Mouse (Mus musculus): ENCODE results near the gene Gm17359. TPM values are rescaled to one million over a fixed set of nuclear protein-coding genes. Genes with fewer than 3 reads are reported as not detected.

Gene Gm17359
- polyA plus RNA-seq, 1 experiment from 2014 or later, result 0.11 TPM

DNA sequence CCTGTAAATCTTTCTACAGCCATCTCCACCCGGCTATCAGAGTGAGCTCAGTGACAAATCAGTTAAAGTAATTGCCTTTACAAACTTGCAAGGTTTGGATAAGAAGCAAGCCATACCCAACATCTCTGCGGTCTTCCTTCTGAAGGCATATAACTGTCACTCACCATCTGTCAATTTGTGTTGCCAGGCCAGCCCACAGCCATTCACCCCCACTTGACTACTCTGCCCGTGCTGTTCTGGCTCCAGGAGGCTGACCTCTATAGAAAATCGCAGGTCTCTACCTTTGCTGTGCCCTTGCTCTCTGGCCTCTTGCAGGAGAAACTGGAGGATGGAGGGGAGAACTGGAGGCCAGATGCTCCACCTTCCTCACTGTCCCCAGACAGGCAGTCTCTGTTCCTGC lies 142.4 kb downstream of the Gm17359 start:
- H3K4me1 ChIP-seq (ENCODE audit: control insufficient read depth, insufficient read depth, low read length), result no peaks in the 10 kb centered on the region
- H3K9ac ChIP-seq (ENCODE audit: low read length), result no peak overlapping the region; the same call in 1 of the 2 replicates
- no peak overlapping the region for H3K27ac ChIP-seq (replicated peaks; ENCODE audit: low read depth, low read length)
- H3K27me3 ChIP-seq (ENCODE audit: control insufficient read depth, insufficient read depth, low read length), result no peaks in the 10 kb centered on the region
- H3K4me2 ChIP-seq (ENCODE audit: low read depth, severe bottlenecking), result no peak overlapping the region
- ATAC-seq (ENCODE audit: insufficient number of reproducible peaks, low FRiP score, low TSS enrichment, low read depth) (no peak), DNase-seq (ENCODE audit: low spot score) (no peak)
- H3K4me3 ChIP-seq (ENCODE audit: low read depth, low read length), result no peak overlapping the region
- 66% methylated on average over 4 of the region's 4 CpGs for WGBS
- no peaks in the 10 kb centered on the region; the same call in 1 of the 2 replicates for H3K9me3 ChIP-seq (ENCODE audit: control insufficient read depth, low read length)
- no peaks in the 10 kb centered on the region for H3K36me3 ChIP-seq (ENCODE audit: control insufficient read depth, insufficient read depth, low read length)

DNA sequence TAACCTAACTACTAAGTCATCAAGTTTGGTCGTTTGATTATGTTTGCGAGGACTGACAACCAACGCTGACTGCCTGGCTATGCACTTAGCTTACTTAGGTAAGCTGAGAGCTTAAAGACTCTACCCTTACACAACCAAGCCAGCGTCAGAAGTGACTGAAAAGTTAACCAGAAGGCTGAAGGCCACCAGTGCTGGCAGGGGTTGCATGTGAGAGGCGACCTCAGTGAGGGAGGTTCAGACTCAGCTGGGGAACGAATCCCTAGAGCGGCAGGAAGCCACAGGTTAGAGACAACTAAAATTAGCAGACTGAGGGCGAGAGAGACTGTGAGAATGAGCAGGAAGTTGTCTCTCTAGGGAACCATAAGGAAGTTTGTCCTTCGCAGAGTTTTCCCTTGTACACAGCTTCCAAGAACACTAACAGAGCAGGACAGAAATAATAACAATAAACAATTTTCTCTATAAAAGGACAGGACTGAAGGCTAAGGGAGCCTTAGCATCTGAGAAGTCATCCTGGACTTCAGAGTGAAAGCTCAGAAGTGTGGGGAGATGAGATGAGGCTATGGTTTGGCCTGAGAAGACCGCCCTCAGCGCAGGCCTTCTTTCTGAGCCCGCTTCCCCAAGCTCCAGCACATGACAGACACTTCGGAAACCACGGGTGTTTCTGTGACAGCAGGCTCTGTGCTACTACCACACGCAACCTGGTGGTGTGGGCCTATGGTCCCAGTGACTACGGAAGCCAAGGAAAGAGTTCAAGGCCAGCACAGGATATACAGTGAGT lies 148.0 kb downstream of the Gm17359 start:
- H3K36me3 ChIP-seq (ENCODE audit: control insufficient read depth, insufficient read depth, low read length), result peaks cover 7% of the 10 kb centered on the region; the same call in 1 of the 2 replicates
- no peaks in the 10 kb centered on the region for H3K4me1 ChIP-seq (ENCODE audit: control insufficient read depth, insufficient read depth, low read length)
- no peaks in the 10 kb centered on the region; the same call in 1 of the 2 replicates for H3K9me3 ChIP-seq (ENCODE audit: control insufficient read depth, low read length)
- DNase-seq (ENCODE audit: low spot score) (no peak), ATAC-seq (ENCODE audit: insufficient number of reproducible peaks, low FRiP score, low TSS enrichment, low read depth) (no peak)
- no peak overlapping the region for H3K9ac ChIP-seq (ENCODE audit: low read length)
- WGBS, result 87% methylated on average over 16 of the region's 16 CpGs
- H3K4me2 ChIP-seq (ENCODE audit: low read depth, severe bottlenecking), result no peak overlapping the region
- no peak overlapping the region for H3K27ac ChIP-seq (replicated peaks; ENCODE audit: low read depth, low read length)
- H3K27me3 ChIP-seq (ENCODE audit: control insufficient read depth, insufficient read depth, low read length), result no peaks in the 10 kb centered on the region
- H3K4me3 ChIP-seq (ENCODE audit: low read depth, low read length), result no peak overlapping the region

DNA sequence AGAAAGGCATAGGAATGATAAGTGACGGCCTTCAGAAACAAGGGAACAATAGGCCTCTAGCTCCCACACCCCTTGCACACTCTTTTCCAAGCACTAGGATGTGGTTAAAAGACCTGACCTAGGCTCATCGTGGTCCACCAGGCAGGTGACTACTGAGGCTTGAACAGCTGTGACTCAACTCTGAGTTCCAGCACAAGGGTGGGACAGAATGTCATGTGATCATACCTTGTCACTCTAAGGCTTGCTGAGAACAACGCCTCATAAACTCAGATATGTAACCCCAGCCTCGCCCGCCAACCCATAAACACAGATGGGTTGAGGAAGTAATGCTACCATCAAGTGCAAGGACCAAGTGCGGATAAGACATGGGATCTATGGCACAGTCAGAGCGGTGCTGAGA lies 151.6 kb downstream of the Gm17359 start:
- H3K27ac ChIP-seq (replicated peaks; ENCODE audit: low read depth, low read length), result no peak overlapping the region
- H3K9ac ChIP-seq (ENCODE audit: low read length), result no peak overlapping the region
- H3K27me3 ChIP-seq (ENCODE audit: control insufficient read depth, insufficient read depth, low read length), result no peaks in the 10 kb centered on the region
- peaks cover 7% of the 10 kb centered on the region; the same call in 1 of the 2 replicates for H3K36me3 ChIP-seq (ENCODE audit: control insufficient read depth, insufficient read depth, low read length)
- no peak overlapping the region for H3K4me2 ChIP-seq (ENCODE audit: low read depth, severe bottlenecking)
- DNase-seq (ENCODE audit: low spot score), result no peak
- ATAC-seq (ENCODE audit: insufficient number of reproducible peaks, low FRiP score, low TSS enrichment, low read depth), result no peak
- no peaks in the 10 kb centered on the region for H3K4me1 ChIP-seq (ENCODE audit: control insufficient read depth, insufficient read depth, low read length)
- no peaks in the 10 kb centered on the region; the same call in 1 of the 2 replicates for H3K9me3 ChIP-seq (ENCODE audit: control insufficient read depth, low read length)
- no peak overlapping the region for H3K4me3 ChIP-seq (ENCODE audit: low read depth, low read length)
- WGBS, result 97% methylated on average over 7 of the region's 7 CpGs

DNA sequence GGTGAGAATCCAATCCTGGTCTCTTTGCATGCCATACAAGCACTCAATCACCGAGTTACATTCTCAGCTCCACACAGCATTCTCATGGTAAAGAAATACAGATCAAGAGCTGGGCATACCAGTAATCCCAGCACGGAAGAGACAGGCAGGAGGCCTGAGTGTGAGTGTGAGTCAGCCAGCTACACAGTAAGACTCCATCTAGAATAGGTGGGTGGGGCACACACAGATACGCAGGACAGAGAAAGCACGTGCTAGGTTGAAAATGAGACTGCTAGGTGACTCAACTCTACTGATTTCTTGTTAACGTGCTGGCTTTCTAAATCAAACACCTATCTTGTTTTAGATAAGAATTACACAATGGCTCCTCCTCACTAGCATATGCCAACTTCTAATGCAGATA lies 153.6 kb downstream of the Gm17359 start:
- WGBS, result 92% methylated on average over 5 of the region's 5 CpGs
- no peak for ATAC-seq (ENCODE audit: insufficient number of reproducible peaks, low FRiP score, low TSS enrichment, low read depth)
- no peak for DNase-seq (ENCODE audit: low spot score)
- Histone ChIP-seq H3K4me2 (ENCODE audit: low read depth, severe bottlenecking) (no peak overlapping the region), H3K9ac (ENCODE audit: low read length) (no peak overlapping the region), H3K27me3 (ENCODE audit: control insufficient read depth, insufficient read depth, low read length) (no peaks in the 10 kb centered on the region), H3K4me3 (ENCODE audit: low read depth, low read length) (no peak overlapping the region), H3K27ac (replicated peaks; ENCODE audit: low read depth, low read length) (no peak overlapping the region), H3K9me3 (ENCODE audit: control insufficient read depth, low read length) (no peaks in the 10 kb centered on the region), H3K36me3 (ENCODE audit: control insufficient read depth, insufficient read depth, low read length) (0 out of 2 replicates have a peak, but pooled peaks cover 4% of the 10 kb centered on the region), H3K4me1 (ENCODE audit: control insufficient read depth, insufficient read depth, low read length) (no peaks in the 10 kb centered on the region)

DNA sequence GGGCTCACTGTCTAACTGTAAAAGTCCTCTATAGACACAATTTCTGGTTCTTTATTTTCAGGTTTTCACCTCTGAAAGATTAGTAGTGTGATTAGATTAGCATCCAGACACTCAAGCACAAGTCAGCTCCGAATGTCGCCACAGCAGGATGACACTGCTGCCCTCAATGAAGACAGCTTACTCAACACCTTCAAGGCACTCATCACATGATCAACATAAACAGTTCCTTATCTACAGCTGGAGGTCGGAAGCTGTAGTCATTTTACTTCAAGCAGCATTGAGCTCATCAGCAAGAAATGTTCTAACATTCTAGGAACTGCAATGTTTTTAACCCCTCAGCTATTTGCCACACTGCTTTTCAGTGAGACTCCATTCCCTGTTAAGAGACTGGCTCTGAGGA lies 155.2 kb downstream of the Gm17359 start:
- DNase-seq (ENCODE audit: low spot score) (no peak), ATAC-seq (ENCODE audit: insufficient number of reproducible peaks, low FRiP score, low TSS enrichment, low read depth) (no peak)
- Histone ChIP-seq H3K27ac (replicated peaks; ENCODE audit: low read depth, low read length) (no peak overlapping the region), H3K9ac (ENCODE audit: low read length) (no peak overlapping the region), H3K4me2 (ENCODE audit: low read depth, severe bottlenecking) (no peak overlapping the region), H3K36me3 (ENCODE audit: control insufficient read depth, insufficient read depth, low read length) (0 out of 2 replicates have a peak, but pooled peaks cover 4% of the 10 kb centered on the region), H3K27me3 (ENCODE audit: control insufficient read depth, insufficient read depth, low read length) (no peaks in the 10 kb centered on the region), H3K4me3 (ENCODE audit: low read depth, low read length) (no peak overlapping the region), H3K9me3 (ENCODE audit: control insufficient read depth, low read length) (no peaks in the 10 kb centered on the region), H3K4me1 (ENCODE audit: control insufficient read depth, insufficient read depth, low read length) (no peaks in the 10 kb centered on the region)
- WGBS, result 83% methylated on average over 3 of the region's 3 CpGs

DNA sequence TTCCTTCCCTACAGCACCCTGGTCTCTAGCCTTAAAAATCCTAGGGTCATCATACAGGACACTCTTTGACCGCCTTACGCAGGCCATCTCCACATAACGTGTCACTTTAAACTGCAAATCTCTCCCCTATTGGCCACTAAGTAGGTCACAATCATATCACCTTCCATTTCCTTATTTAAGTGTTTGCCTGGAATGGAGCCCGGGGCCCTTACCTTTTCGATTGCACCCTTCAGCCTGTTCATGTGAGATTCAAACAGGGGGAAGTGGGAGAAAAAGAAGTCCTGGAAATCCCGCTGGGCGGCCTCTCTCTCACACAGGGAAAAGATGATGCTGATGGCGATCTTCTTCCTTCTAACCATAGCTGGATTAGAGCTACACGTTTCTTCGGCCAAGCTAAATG lies 156.6 kb downstream of the Gm17359 start:
- Histone ChIP-seq H3K4me2 (ENCODE audit: low read depth, severe bottlenecking) (no peak overlapping the region), H3K4me1 (ENCODE audit: control insufficient read depth, insufficient read depth, low read length) (no peaks in the 10 kb centered on the region), H3K27ac (replicated peaks; ENCODE audit: low read depth, low read length) (no peak overlapping the region), H3K9ac (ENCODE audit: low read length) (no peak overlapping the region), H3K27me3 (ENCODE audit: control insufficient read depth, insufficient read depth, low read length) (no peaks in the 10 kb centered on the region), H3K36me3 (ENCODE audit: control insufficient read depth, insufficient read depth, low read length) (0 out of 2 replicates have a peak, but pooled peaks cover 4% of the 10 kb centered on the region), H3K4me3 (ENCODE audit: low read depth, low read length) (no peak overlapping the region), H3K9me3 (ENCODE audit: control insufficient read depth, low read length) (no peaks in the 10 kb centered on the region)
- DNase-seq (ENCODE audit: low spot score) (no peak), ATAC-seq (ENCODE audit: insufficient number of reproducible peaks, low FRiP score, low TSS enrichment, low read depth) (no peak)
- WGBS, result 93% methylated on average over 10 of the region's 10 CpGs

DNA sequence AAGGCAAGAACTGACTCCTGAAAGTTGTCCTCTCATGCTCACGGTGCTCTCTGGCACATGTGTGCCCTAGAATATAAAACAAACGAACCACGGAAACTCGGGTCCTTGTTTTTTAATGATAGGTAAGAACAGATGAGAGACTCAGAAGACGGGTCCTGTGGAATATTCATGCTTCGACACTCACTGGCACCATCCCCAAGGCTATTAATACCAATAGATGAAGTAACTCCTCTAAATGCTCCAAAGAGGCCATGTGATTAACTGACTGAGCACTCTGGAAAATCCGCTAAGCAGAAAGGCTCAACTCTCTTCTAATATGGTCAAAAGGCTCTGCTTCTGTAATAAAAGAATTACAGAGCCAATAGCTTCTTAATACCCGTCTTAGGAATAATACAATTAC lies 157.6 kb downstream of the Gm17359 start:
- Histone ChIP-seq H3K36me3 (ENCODE audit: control insufficient read depth, insufficient read depth, low read length) (no peaks in the 10 kb centered on the region; the same call in 1 of the 2 replicates), H3K27ac (replicated peaks; ENCODE audit: low read depth, low read length) (no peak overlapping the region), H3K9me3 (ENCODE audit: control insufficient read depth, low read length) (no peaks in the 10 kb centered on the region), H3K9ac (ENCODE audit: low read length) (no peak overlapping the region), H3K4me1 (ENCODE audit: control insufficient read depth, insufficient read depth, low read length) (no peaks in the 10 kb centered on the region), H3K4me3 (ENCODE audit: low read depth, low read length) (no peak overlapping the region), H3K27me3 (ENCODE audit: control insufficient read depth, insufficient read depth, low read length) (no peaks in the 10 kb centered on the region), H3K4me2 (ENCODE audit: low read depth, severe bottlenecking) (no peak overlapping the region)
- DNase-seq (ENCODE audit: low spot score) (no peak), ATAC-seq (ENCODE audit: insufficient number of reproducible peaks, low FRiP score, low TSS enrichment, low read depth) (no peak)
- 93% methylated on average over 8 of the region's 8 CpGs for WGBS

DNA sequence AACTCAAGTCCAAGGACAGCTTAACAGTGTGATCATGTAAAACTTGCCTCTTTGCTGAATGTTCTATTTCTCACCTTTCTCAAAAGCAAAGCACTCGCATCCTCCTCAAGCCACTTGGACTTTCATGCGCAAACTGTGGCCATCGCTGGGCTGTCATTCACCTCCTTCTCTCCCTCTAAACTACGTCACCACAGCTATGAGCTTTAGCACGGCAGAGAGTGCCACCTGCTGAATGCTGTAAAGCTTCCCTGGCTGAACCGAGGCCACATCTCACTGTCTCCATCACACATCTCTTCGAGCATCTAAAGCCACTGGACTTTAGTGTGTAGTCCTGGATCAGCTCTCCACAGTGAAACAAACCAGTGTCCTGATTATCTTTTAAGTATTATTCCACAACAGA lies 158.7 kb downstream of the Gm17359 start:
- no peak for DNase-seq (ENCODE audit: low spot score)
- Histone ChIP-seq H3K4me3 (ENCODE audit: low read depth, low read length) (no peak overlapping the region), H3K27me3 (ENCODE audit: control insufficient read depth, insufficient read depth, low read length) (no peaks in the 10 kb centered on the region), H3K36me3 (ENCODE audit: control insufficient read depth, insufficient read depth, low read length) (no peaks in the 10 kb centered on the region; the same call in 1 of the 2 replicates), H3K27ac (replicated peaks; ENCODE audit: low read depth, low read length) (no peak overlapping the region), H3K4me2 (ENCODE audit: low read depth, severe bottlenecking) (no peak overlapping the region), H3K9ac (ENCODE audit: low read length) (no peak overlapping the region), H3K9me3 (ENCODE audit: control insufficient read depth, low read length) (no peaks in the 10 kb centered on the region), H3K4me1 (ENCODE audit: control insufficient read depth, insufficient read depth, low read length) (no peaks in the 10 kb centered on the region)
- WGBS, result 88% methylated on average over 7 of the region's 7 CpGs
- no peak for ATAC-seq (ENCODE audit: insufficient number of reproducible peaks, low FRiP score, low TSS enrichment, low read depth)

Measured in limb, embryonic 11.5 days (tissue).